In the genomic region with DNA sequence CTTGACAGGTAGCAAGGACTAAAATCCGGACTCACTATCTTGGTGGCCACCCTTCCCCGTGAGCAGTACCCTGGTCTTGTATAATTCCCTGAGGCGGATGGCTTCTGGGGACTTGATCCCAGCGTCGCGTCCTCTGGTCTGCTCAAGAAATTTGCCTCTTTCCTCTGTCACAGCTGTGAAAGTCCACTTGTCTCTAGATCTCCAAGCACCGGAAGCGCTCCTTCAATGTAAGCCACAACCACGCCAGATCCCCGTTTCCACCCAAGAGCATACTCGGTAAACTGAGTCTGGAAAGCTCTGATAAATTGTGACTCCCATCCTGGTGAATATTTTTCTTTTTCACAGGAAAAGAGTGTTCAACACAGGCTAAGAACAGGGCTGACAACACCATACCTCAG, we compare ENCODE assay signal across 8 mouse cellular contexts. TPM values are rescaled to one million over a fixed set of nuclear protein-coding genes. Genes with fewer than 3 reads are reported as not detected.
DNase-seq lines count a peak whose midpoint lies in the region; ATAC-seq and TF ChIP-seq lines count a peak whose summit lies in the region.

No protein-coding gene starts in this region.

- TF ChIP-seq POLR2A in small intestine, adult 2 months (IDR thresholded peaks at IDR 0.05; ENCODE audit: low read depth, low read length) = no peak

- ATAC-seq in kidney, postnatal 0 days (replicated peaks; ENCODE audit: low FRiP score, low read depth) = no peak
- peak; percentile 31 for ATAC-seq in erythroid progenitor cell, adult 5-6 weeks (replicated peaks; ENCODE audit: low FRiP score, poor library complexity, severe bottlenecking)
- no peak for ATAC-seq in limb, embryonic 15.5 days (ENCODE audit: insufficient number of reproducible peaks, low FRiP score, low TSS enrichment, low read depth)

- H3K4me3 ChIP-seq in kidney, postnatal 0 days (replicated peaks; ENCODE audit: low read depth, low read length) = peak overlapping the region; percentile 43
- peak overlapping the region; percentile 58 for H3K4me3 ChIP-seq in limb, embryonic 15.5 days
- peak overlapping the region; percentile 78 for H3K4me3 ChIP-seq in small intestine, adult 2 months (ENCODE audit: low read depth, low read length)

- no peak for TF ChIP-seq CTCF in kidney, postnatal 0 days (IDR thresholded peaks at IDR 0.05; ENCODE audit: low read depth)
- no peak for TF ChIP-seq CTCF in small intestine, adult 2 months (IDR thresholded peaks at IDR 0.05; ENCODE audit: extremely low read depth, insufficient read length, insufficient replicate concordance, low read depth, low read length)

- intact Hi-C loops in gastrocnemius, postnatal 36 days (cut with DNase I) = no loop called here

- H3K4me1 ChIP-seq in kidney, postnatal 0 days (replicated peaks; ENCODE audit: insufficient read depth, low read length) = no peaks in the 10 kb centered on the region
- H3K4me1 ChIP-seq in limb, embryonic 15.5 days = peaks cover 6% of the 10 kb centered on the region; the same call in 1 of the 2 replicates
- peaks cover 9% of the 10 kb centered on the region; the same call in 1 of the 2 replicates for H3K4me1 ChIP-seq in small intestine, adult 2 months (ENCODE audit: control insufficient read depth, insufficient read depth, insufficient read length, low read length)

- peak overlapping the region; percentile 65 for H3K4me2 ChIP-seq in kidney, postnatal 0 days (ENCODE audit: low read length)
- H3K4me2 ChIP-seq in limb, embryonic 15.5 days = peak overlapping the region; percentile 71

- no peaks in the 10 kb centered on the region for H3K9me3 ChIP-seq in kidney, postnatal 0 days (replicated peaks; ENCODE audit: low read length)
- H3K9me3 ChIP-seq in limb, embryonic 15.5 days = no peaks in the 10 kb centered on the region

- H3K36me3 ChIP-seq in kidney, postnatal 0 days (ENCODE audit: insufficient read depth, low read length) = no peaks in the 10 kb centered on the region
- H3K36me3 ChIP-seq in limb, embryonic 15.5 days = no peaks in the 10 kb centered on the region
- peaks cover 2% of the 10 kb centered on the region for H3K36me3 ChIP-seq in small intestine, adult 2 months (ENCODE audit: control insufficient read depth, insufficient read depth, low read length)

- peak overlapping the region; percentile 94 for H3K27ac ChIP-seq in kidney, postnatal 0 days
- H3K27ac ChIP-seq in limb, embryonic 15.5 days = peak overlapping the region; percentile 89
- peak overlapping the region; percentile 97 for H3K27ac ChIP-seq in small intestine, adult 2 months (ENCODE audit: insufficient read depth, low read depth, low read length)

- DNase-seq in kidney, postnatal 0 days (ENCODE audit: low spot score) = peak; percentile 40
- no peak for DNase-seq in kidney, adult 18-20 months
- DNase-seq in MN1 (ENCODE audit: low spot score) = peak; percentile 37
- DNase-seq in gastrocnemius, postnatal 36 days = no peak
- DNase-seq in right cerebral cortex, adult 2 months (ENCODE audit: low spot score in 2 of 2) = no peak

- no peaks in the 10 kb centered on the region for H3K27me3 ChIP-seq in kidney, postnatal 0 days (ENCODE audit: insufficient read depth, low read length)
- H3K27me3 ChIP-seq in limb, embryonic 15.5 days = no peaks in the 10 kb centered on the region
- no peaks in the 10 kb centered on the region for H3K27me3 ChIP-seq in small intestine, adult 2 months (ENCODE audit: control insufficient read depth, insufficient read depth, low read length)

- 4% methylated on average over 11 of the region's 11 CpGs for WGBS in kidney, postnatal 0 days
- WGBS in limb, embryonic 15.5 days = 8% methylated on average over 11 of the region's 11 CpGs
- WGBS in small intestine, adult 2 months = under 1% methylated on average over 11 of the region's 11 CpGs

- peak overlapping the region; percentile 51 for H3K9ac ChIP-seq in kidney, postnatal 0 days (ENCODE audit: low read depth, low read length)
- H3K9ac ChIP-seq in limb, embryonic 15.5 days = peak overlapping the region; percentile 66

RNA-seq across cellular contexts. Expression of a gene that starts 0.3 kb away (rescaled TPM):
- polyA plus RNA-seq in kidney, postnatal 0 days (2015; fragmentation: Nextera tagmentation; extraction: Ambion mirVana) = 165 and 182 TPM in 2 replicates
- total RNA-seq in erythroid progenitor cell, adult 5-6 weeks (2015; ENCODE audit: low replicate concordance) = 5.0 and 15.5 TPM in 2 replicates
- 1.5 TPM in 1 of 2 replicates, not detected in the other for total RNA-seq in erythroid progenitor cell, adult 5-6 weeks (2017; ENCODE audit: low replicate concordance)
- 4.2 and 4.7 TPM in 2 replicates for polyA plus RNA-seq in limb, embryonic 15.5 days (2015; fragmentation: Nextera tagmentation; extraction: Ambion mirVana)
- 16.0 and 21.4 TPM in 2 replicates for polyA plus RNA-seq in small intestine, adult 2 months (2012; rRNA removed)
- 1 to 10 TPM; 1.2 to 2.1 TPM for total RNA-seq in gastrocnemius, postnatal 36 days (2021)

RNA-seq across cellular contexts. Expression of a gene that starts 3.5 kb away (rescaled TPM):
- polyA plus RNA-seq in kidney, postnatal 0 days (2015; fragmentation: Nextera tagmentation; extraction: Ambion mirVana) = 53.3 and 54.3 TPM in 2 replicates
- total RNA-seq in erythroid progenitor cell, adult 5-6 weeks (2015; ENCODE audit: low replicate concordance) = 10.8 and 10.9 TPM in 2 replicates
- 18.4 and 22.8 TPM in 2 replicates for total RNA-seq in erythroid progenitor cell, adult 5-6 weeks (2017; ENCODE audit: low replicate concordance)
- polyA plus RNA-seq in limb, embryonic 15.5 days (2015; fragmentation: Nextera tagmentation; extraction: Ambion mirVana) = 31.8 and 34.8 TPM in 2 replicates
- polyA plus RNA-seq in small intestine, adult 2 months (2012; rRNA removed) = 6.8 and 16.0 TPM in 2 replicates
- 10 to 100 TPM; 15.0 to 17.7 TPM for total RNA-seq in gastrocnemius, postnatal 36 days (2021)

RNA-seq across cellular contexts. Expression of a gene that starts 10.5 kb away (rescaled TPM):
- 7.2 and 7.7 TPM in 2 replicates for polyA plus RNA-seq in kidney, postnatal 0 days (2015; fragmentation: Nextera tagmentation; extraction: Ambion mirVana)
- total RNA-seq in erythroid progenitor cell, adult 5-6 weeks (2015; ENCODE audit: low replicate concordance) = 0.42 TPM in 1 of 2 replicates, not detected in the other
- 0.39 and 1.6 TPM in 2 replicates for total RNA-seq in erythroid progenitor cell, adult 5-6 weeks (2017; ENCODE audit: low replicate concordance)
- polyA plus RNA-seq in limb, embryonic 15.5 days (2015; fragmentation: Nextera tagmentation; extraction: Ambion mirVana) = 1.5 and 1.8 TPM in 2 replicates
- polyA plus RNA-seq in small intestine, adult 2 months (2012; rRNA removed) = 15.6 and 32.6 TPM in 2 replicates
- total RNA-seq in gastrocnemius, postnatal 36 days (2021) = under 1 TPM; 0.20 to 0.32 TPM

RNA-seq across cellular contexts. Expression of a gene that starts 46.2 kb away (rescaled TPM):
- 2.2 and 2.6 TPM in 2 replicates for polyA plus RNA-seq in kidney, postnatal 0 days (2015; fragmentation: Nextera tagmentation; extraction: Ambion mirVana)
- not detected in 2 replicates for total RNA-seq in erythroid progenitor cell, adult 5-6 weeks (2015; ENCODE audit: low replicate concordance)
- total RNA-seq in erythroid progenitor cell, adult 5-6 weeks (2017; ENCODE audit: low replicate concordance) = not detected in 2 replicates
- not detected in 2 replicates for polyA plus RNA-seq in limb, embryonic 15.5 days (2015; fragmentation: Nextera tagmentation; extraction: Ambion mirVana)
- polyA plus RNA-seq in small intestine, adult 2 months (2012; rRNA removed) = 0.23 and 0.66 TPM in 2 replicates
- not detected for total RNA-seq in gastrocnemius, postnatal 36 days (2021)

RNA-seq across cellular contexts. Expression of a gene that starts 46.3 kb away (rescaled TPM):
- polyA plus RNA-seq in kidney, postnatal 0 days (2015; fragmentation: Nextera tagmentation; extraction: Ambion mirVana) = 33.5 and 38.7 TPM in 2 replicates
- 100 and 107 TPM in 2 replicates for total RNA-seq in erythroid progenitor cell, adult 5-6 weeks (2015; ENCODE audit: low replicate concordance)
- 35.4 and 47.7 TPM in 2 replicates for total RNA-seq in erythroid progenitor cell, adult 5-6 weeks (2017; ENCODE audit: low replicate concordance)
- 44.2 and 51.4 TPM in 2 replicates for polyA plus RNA-seq in limb, embryonic 15.5 days (2015; fragmentation: Nextera tagmentation; extraction: Ambion mirVana)
- polyA plus RNA-seq in small intestine, adult 2 months (2012; rRNA removed) = 8.2 and 18.7 TPM in 2 replicates
- 10 to 100 TPM; 30.7 to 32.8 TPM for total RNA-seq in gastrocnemius, postnatal 36 days (2021)

Comparison
In these comparisons a context has a peak if more than half of its experiments do, and no peak if none do; other contexts are left out.
1. DNase-seq: peak in kidney, postnatal 0 days (single experiment) and MN1 (single experiment); none in kidney, adult 18-20 months (single experiment), gastrocnemius, postnatal 36 days (0 of 2) and right cerebral cortex, adult 2 months (0 of 2).
2. Peak in every context shown above with its lines, with median percentiles within 50 percentile points of each other: H3K27ac ChIP-seq and H3K4me3 ChIP-seq.